Mouse (Mus musculus): Measurements from ENCODE around the gene Hoxd3. TPM values are rescaled to one million over a fixed set of nuclear protein-coding genes. Genes with fewer than 3 reads are reported as not detected.

Hoxd3 gene
- total RNA-seq (2023), result not detected

GRCm38 (mm10) chr2:74711721-74712621, at the start of gene Hoxd3, which contains the start of gene Hoxd4:
Gene Hoxd3 (plus strand): TSS chr2:74711927.
Gene Hoxd4 (plus strand): TSS chr2:74711929.

DNA sequence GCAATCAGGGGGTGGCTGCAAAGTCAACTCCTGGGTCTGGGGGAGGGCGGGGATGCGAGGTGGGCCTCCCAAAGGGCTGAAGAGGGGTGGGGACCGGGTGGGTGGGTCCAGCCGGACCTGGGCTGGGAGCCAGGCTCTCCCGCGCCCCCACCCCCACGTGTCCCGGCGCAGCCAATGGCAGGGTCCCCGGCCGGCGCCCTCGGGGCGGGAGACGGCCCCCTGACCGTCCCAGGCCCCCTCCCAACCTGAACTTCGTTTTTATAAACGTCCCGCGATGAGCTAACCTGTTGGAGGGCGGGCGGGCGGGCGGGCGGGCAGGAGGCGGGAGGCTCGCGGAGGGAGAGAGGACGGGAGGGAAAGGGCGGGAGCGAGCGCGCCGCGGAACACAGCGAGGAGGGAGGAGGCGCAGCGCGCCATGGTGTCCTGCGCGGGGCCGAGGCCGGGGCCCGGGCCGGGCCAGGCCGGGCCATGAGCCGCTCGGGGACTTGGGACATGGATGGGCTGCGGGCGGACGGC, 43.8 kb upstream of the Hoxd3 start, which contains the start of gene Hoxd13:
Hoxd13 (plus strand) TSS at position 469 of the 516 bp plus-strand sequence.

DNA sequence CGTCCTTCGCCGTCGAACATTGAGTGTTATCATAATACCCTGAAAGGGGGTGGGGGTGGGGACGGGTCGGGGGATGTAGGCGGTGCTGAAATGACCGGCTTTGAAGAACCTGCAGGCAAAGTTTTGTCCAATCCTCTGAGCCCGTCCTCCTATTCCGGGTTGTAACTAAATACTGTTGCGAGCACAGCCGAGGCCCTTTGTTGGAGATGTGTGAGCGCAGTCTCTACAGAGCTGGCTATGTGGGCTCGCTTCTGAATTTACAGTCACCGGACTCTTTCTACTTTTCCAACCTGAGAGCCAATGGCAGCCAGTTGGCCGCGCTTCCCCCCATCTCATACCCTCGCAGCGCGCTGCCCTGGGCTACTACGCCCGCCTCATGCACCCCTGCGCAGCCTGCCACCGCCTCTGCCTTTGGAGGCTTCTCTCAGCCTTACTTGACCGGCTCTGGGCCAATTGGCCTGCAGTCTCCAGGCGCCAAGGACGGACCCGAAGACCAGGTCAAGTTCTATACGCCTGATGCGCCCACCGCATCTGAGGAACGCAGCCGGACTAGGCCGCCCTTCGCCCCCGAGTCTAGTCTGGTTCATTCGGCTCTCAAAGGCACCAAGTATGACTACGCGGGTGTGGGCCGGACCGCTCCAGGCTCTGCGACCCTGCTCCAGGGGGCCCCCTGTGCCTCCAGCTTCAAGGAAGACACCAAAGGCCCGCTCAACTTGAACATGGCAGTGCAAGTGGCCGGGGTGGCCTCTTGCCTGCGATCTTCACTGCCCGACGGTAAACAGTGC, 36.7 kb upstream of the Hoxd3 start, which contains the start of gene Hoxd12:
Hoxd12 (plus strand) TSS at position 133 of the 785 bp plus-strand sequence.

DNA sequence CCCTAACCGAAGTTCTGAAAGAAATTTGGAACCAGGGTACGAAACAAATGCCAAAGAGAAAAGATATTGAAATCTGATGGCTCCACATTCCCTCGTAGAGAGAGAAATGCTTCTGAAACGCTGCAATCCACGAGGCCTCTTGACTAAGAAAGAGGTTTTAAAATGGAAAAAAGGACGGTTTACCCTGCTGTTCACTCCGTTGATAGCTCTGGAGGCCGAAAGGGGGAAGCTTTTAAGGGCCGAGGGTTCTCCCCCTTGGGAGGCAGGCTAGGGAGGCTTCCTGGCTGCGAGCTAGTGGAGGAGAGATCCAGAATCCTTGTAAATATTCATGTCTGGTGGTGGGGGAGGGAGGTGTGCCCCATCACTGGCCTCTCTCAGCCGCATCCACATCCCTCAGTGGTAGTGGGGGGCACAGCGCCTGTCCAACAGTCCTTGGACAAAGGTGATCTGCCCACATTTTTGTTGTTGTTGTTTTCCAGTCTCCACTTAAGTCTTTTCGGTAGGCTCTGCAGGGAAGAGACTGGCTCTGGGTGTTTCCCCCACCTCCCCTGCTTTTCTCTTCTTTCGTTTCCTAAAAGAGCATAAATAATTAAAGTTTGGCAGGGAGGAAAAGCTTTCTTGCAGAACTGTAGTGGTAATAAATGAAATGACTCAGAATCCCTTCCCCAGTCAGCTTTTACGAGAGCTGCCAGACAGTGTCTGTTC, 32.7 kb upstream of the Hoxd3 start, which contains the start of gene Hoxd11:
Hoxd11 (plus strand) TSS at position 667 of the 705 bp plus-strand sequence.

DNA sequence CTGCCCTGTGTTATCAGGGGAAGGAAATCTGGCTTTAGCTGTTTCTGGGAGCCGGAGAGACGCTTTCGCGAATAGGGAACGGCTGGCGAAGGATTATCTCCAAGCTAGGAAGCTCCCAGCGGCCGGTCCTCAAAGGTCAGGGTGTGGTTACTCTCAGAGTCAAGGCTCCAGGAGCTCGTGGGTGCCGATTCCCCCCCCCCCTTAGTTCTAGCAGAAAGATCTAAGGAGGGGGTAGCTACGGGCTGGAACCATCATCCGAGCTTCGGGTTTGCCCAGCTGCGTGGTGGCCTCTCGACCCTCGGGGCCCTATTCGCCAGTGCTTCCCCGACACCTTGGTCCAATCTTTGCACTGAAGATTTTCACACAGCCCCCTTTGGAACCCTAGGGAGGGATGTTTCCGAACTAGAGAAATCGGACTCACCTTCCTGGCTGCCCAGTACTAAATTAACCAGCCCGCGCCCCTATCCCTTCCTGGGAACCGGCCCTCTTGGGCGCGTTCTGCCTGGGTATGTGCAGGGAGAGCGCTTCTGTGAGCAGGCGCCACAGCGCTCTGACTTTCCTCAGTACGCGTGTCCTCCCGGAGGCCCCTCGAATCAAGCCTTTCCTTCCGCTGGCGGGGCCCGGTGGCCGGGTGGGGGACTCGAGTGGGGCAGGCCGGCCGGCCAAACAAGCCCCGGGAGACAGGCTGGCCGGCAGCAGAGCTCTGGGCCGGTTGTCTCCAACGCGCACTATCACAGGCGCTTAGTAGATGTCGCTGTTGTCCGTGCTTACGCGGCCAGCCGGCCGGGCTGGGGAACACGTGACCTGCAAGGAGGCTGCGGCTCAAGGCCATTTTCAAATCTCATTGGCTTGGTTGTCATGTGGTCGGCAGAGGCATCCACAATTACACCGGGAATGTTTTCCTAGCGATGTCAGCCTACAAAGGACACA, 20.4 kb upstream of the Hoxd3 start, which contains the start of gene Hoxd10:
Hoxd10 (plus strand) TSS at position 903 of the 930 bp plus-strand sequence.

GRCm38 (mm10) chr2:74697567-74698121, 14.1 kb upstream of the Hoxd3 start, which contains the start of gene Hoxd9:
Gene Hoxd9 (plus strand): TSS chr2:74697727.

GRCm38 (mm10) chr2:74704393-74704998, 7.2 kb upstream of the Hoxd3 start, which contains the start of gene Hoxd8:
Gene Hoxd8 (plus strand): TSS chr2:74704615.

DNA sequence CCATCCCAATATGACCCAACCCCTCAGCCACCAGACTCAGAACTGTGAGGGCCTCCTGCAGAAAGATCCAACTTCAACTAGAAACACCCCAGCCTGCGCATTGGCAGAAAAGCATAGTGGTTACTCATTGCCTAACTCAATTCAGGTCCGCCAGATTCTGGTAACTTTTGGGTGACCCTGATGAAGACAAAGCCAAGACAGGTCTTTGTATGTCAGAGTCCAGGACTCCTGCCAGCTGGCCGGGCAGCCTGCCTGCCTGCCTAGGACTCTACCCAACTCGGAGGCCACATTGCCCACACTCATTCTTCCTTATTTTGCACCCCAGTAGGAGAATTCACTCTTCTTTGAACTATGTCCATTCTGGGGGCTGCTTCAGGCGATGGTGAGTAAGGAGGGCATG, 14.8 kb downstream of the Hoxd3 start, which contains the start of gene Gm28230:
Gm28230 (plus strand) TSS at position 178 of the 400 bp plus-strand sequence.

DNA sequence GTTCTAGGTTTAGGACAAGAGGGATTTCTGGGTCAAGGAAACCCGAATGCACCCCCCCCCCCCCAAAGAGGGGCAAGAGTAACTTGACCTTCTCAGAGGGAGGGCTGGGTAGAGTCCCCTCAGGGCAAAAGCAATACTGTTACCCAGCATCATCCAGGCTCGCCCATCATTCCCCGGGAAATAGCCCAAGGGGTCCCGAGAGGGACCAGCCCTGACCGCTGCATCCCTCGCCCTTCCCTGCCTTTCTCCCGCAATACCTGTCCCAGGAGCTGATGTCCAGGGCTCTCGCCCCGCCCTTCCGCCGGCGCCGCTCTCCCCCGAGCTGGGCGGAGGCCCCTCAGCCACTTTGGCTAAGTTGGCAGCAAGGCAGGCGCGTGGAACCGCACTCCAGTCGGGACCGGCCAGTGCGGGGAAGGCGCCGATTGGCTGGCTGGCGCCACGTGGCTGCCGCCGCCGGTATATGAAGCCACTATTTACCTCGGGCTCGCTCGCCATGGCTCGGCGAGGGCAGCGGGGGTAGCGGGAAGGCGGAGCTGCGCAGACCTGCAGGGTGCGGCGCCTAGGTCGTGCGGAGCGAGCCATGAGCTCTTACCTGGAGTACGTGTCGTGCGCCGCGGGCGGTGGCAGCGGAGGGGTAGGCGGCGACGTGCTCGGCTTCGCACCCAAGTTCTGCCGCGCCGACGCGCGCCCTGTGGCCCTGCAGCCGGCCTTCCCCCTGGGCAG, 51.0 kb downstream of the Hoxd3 start, which contains the start of gene Hoxd1:
Hoxd1 (plus strand) TSS at position 459 of the 723 bp plus-strand sequence.

Other genes with a start within 250 kb of the Hoxd3 start
- gene Lnpk, start 132.5 kb upstream of the Hoxd3 start, total RNA-seq (2023), result 10 to 100 TPM; 25.3 to 30.0 TPM
- not detected for gene Evx2, start 52.4 kb upstream of the Hoxd3 start, total RNA-seq (2023)
- gene Hoxd13, start 43.6 kb upstream of the Hoxd3 start, total RNA-seq (2023), result not detected
- not detected for gene Hoxd12, start 36.9 kb upstream of the Hoxd3 start, total RNA-seq (2023)
- gene Hoxd11, start 32.4 kb upstream of the Hoxd3 start, total RNA-seq (2023), result not detected
- not detected for gene Hoxd10, start 20.0 kb upstream of the Hoxd3 start, total RNA-seq (2023)
- not detected for gene Hoxd9, start 14.2 kb upstream of the Hoxd3 start, total RNA-seq (2023)
- not detected for gene Hoxd8, start 7.3 kb upstream of the Hoxd3 start, total RNA-seq (2023)
- gene Hoxd4, start within 50 bp of the Hoxd3 start, total RNA-seq (2023), result not detected
- not detected for gene Gm28230, start 14.8 kb downstream of the Hoxd3 start, total RNA-seq (2023)
- gene Hoxd1, start 51.1 kb downstream of the Hoxd3 start, total RNA-seq (2023), result not detected
- gene Mtx2, start 113.9 kb downstream of the Hoxd3 start, total RNA-seq (2023), result 10 to 100 TPM; 17.7 to 20.2 TPM

Measured in B cell, adult 67 days (primary cell).